Mouse (Mus musculus): ENCODE results near the gene Ssu72. TPM values are rescaled to one million over a fixed set of nuclear protein-coding genes. Genes with fewer than 3 reads are reported as not detected.

Ssu72 gene
- polyA plus RNA-seq, 1 experiment from 2014 or later, result 140 TPM

GRCm38 (mm10) chr4:155708988-155709387, 4.4 kb downstream of the Ssu72 start:
- peaks cover 16% of the 10 kb centered on the region for H3K4me1 ChIP-seq
- ATAC-seq (ENCODE audit: low FRiP score, low read depth), result no peak
- no peaks in the 10 kb centered on the region; the same call in 1 of the 2 replicates for H3K36me3 ChIP-seq
- H3K9ac ChIP-seq (replicated peaks), result no peak overlapping the region
- no peaks in the 10 kb centered on the region for H3K9me3 ChIP-seq
- H3K4me2 ChIP-seq (replicated peaks), result no peak overlapping the region
- no peak overlapping the region for H3K27ac ChIP-seq (replicated peaks)
- no peak overlapping the region for H3K4me3 ChIP-seq
- no peaks in the 10 kb centered on the region for H3K27me3 ChIP-seq

- Histone ChIP-seq H3K27ac (replicated peaks) (no peak overlapping the region), H3K9ac (replicated peaks) (no peak overlapping the region), H3K36me3 (peaks cover 5% of the 10 kb centered on the region), H3K4me2 (replicated peaks) (no peak overlapping the region), H3K4me1 (peaks cover 12% of the 10 kb centered on the region), H3K9me3 (no peaks in the 10 kb centered on the region), H3K4me3 (no peak overlapping the region), H3K27me3 (no peaks in the 10 kb centered on the region)
- WGBS, result 63% methylated on average over 6 of the region's 6 CpGs
- no peak for ATAC-seq (ENCODE audit: low FRiP score, low read depth)
These were observed 6.1 kb downstream of the Ssu72 start for GRCm38 (mm10) chr4:155710521-155711252.

DNA sequence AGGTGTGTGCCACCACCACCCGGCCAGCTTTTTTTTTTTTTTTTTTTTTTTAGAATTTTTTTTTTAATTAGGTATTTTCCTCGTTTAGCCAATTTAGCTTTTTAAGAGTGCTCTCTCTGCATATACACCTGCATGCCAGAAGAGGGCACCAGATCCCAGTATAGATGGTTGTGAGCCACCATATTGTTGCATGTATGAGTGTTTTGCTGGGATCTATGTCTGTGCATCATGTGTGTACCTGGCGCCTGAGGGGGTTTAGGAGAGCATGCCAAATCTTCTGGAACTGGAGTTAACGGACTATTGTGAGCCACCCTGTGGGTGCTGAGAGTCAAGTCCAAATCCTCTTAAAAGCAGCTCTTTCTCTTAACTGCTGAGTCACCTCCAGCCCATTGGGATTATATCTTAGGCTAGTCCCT, 17.1 kb downstream of the Ssu72 start:
- no peak for ATAC-seq (ENCODE audit: low FRiP score, low read depth)

GRCm38 (mm10) chr4:155727993-155728392, 23.4 kb downstream of the Ssu72 start:
- 68% methylated on average over 2 of the region's 2 CpGs for WGBS
- Histone ChIP-seq H3K9me3 (no peaks in the 10 kb centered on the region), H3K4me2 (replicated peaks) (no peak overlapping the region), H3K36me3 (peaks cover 14% of the 10 kb centered on the region), H3K27ac (replicated peaks) (peak overlapping the region; percentile 50; the same call in 1 of the 2 replicates), H3K4me1 (no peaks in the 10 kb centered on the region; the same call in 1 of the 2 replicates), H3K9ac (replicated peaks) (no peak overlapping the region), H3K27me3 (no peaks in the 10 kb centered on the region), H3K4me3 (no peak overlapping the region)
- no peak for ATAC-seq (ENCODE audit: low FRiP score, low read depth)

More for the DNA sequence above, 17.1 kb downstream of the Ssu72 start:
- Histone ChIP-seq H3K4me2 (replicated peaks) (no peak overlapping the region), H3K9ac (replicated peaks) (no peak overlapping the region), H3K27ac (replicated peaks) (no peak overlapping the region), H3K27me3 (no peaks in the 10 kb centered on the region), H3K4me3 (no peak overlapping the region), H3K36me3 (peaks cover 12% of the 10 kb centered on the region), H3K9me3 (no peaks in the 10 kb centered on the region), H3K4me1 (no peaks in the 10 kb centered on the region)
- WGBS, result 66% methylated on average over 4 of the region's 4 CpGs

DNA sequence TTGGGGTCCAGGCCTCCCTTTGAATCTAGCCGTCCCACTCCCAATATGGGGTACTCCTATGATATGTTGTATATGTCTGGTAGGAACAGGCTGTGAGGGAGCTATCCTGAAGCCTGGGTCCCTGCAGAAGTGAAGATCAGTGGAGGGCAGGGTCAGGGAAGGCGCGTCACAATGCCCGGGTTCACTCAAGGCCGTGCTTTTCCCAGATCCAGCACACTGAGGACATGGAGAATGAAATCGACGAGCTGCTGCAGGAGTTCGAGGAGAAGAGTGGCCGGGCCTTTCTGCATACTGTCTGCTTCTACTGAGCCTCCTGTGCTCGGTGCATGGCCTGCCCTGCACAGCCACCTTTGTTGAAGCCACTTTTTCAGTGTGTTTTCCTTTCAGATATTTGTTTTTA, 28.7 kb downstream of the Ssu72 start:
- no peak overlapping the region for H3K27ac ChIP-seq (replicated peaks)
- H3K9me3 ChIP-seq, result no peaks in the 10 kb centered on the region
- H3K36me3 ChIP-seq, result peaks cover 29% of the 10 kb centered on the region
- no peak for ATAC-seq (ENCODE audit: low FRiP score, low read depth)
- H3K27me3 ChIP-seq, result no peaks in the 10 kb centered on the region
- H3K9ac ChIP-seq (replicated peaks), result no peak overlapping the region
- no peak overlapping the region for H3K4me2 ChIP-seq (replicated peaks)
- H3K4me3 ChIP-seq, result no peak overlapping the region
- WGBS, result 86% methylated on average over 10 of the region's 10 CpGs
- H3K4me1 ChIP-seq, result peaks cover 24% of the 10 kb centered on the region

DNA sequence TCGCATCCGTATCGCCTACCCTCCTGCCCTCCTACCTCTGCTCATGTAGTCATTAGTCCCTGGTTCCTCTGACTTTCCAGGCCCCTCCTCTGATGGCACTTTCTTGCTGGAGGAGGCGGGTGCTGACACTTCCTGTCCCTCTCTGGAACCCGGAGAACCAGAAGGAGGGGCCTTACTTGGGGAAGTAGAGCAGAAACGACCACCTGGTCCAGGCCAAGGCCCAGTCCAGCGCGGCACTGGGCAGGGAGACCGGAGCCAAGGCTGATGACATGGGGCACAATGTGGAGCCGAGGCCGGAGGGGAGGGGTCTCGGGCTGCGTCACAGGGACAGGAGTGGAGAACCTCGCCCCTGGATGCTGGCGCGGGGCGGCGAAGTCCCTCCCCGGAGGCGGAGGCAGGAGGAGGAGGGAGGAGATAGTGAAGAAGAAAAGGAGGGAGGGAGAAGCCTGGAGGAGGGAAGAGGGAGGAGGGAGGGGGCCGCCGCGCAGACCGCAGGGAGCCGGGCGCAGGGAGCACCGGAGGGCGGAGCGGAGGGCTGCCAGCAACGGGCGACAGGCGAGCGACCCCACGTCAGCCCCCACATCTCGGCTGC, 29.8 kb downstream of the Ssu72 start, which contains the start of gene Tmem240:
Tmem240 (plus strand) TSS at position 451 of the 592 bp plus-strand sequence.
- Histone ChIP-seq H3K9ac (replicated peaks) (peak within 1 kb of the TSS; percentile 91), H3K9me3 (no peaks in the 10 kb centered on the region), H3K36me3 (peaks cover 33% of the 10 kb centered on the region), H3K27ac (replicated peaks) (peak within 1 kb of the TSS; percentile 94), H3K4me1 (peaks cover 24% of the 10 kb centered on the region), H3K4me2 (replicated peaks) (peak within 1 kb of the TSS; percentile 95), H3K4me3 (peak within 1 kb of the TSS; percentile 89), H3K27me3 (no peaks in the 10 kb centered on the region)
- ATAC-seq (ENCODE audit: low FRiP score, low read depth), result peak; percentile 95
- under 1% methylated on average over 35 of the region's 35 CpGs for WGBS

- peak; percentile 69 for ATAC-seq (ENCODE audit: low FRiP score, low read depth)
- H3K4me2 ChIP-seq (replicated peaks), result peak overlapping the region; percentile 95
- peak overlapping the region; percentile 89 for H3K4me3 ChIP-seq
- H3K27me3 ChIP-seq, result no peaks in the 10 kb centered on the region
- H3K36me3 ChIP-seq, result peaks cover 40% of the 10 kb centered on the region
- no peaks in the 10 kb centered on the region for H3K9me3 ChIP-seq
- under 1% methylated on average over 36 of the region's 79 CpGs for WGBS
- H3K4me1 ChIP-seq, result peaks cover 24% of the 10 kb centered on the region
- peak overlapping the region; percentile 91 for H3K9ac ChIP-seq (replicated peaks)
- peak overlapping the region; percentile 94 for H3K27ac ChIP-seq (replicated peaks)
These were observed 30.5 kb downstream of the Ssu72 start for GRCm38 (mm10) chr4:155734951-155735702.

- 69% methylated on average over 5 of the region's 5 CpGs for WGBS
- Histone ChIP-seq H3K36me3 (peaks cover 46% of the 10 kb centered on the region), H3K27me3 (no peaks in the 10 kb centered on the region), H3K9me3 (no peaks in the 10 kb centered on the region), H3K27ac (replicated peaks) (peak overlapping the region; percentile 94), H3K4me1 (peaks cover 24% of the 10 kb centered on the region), H3K9ac (replicated peaks) (peak overlapping the region; percentile 91), H3K4me2 (replicated peaks) (peak overlapping the region; percentile 95), H3K4me3 (peak overlapping the region; percentile 89)
- ATAC-seq (ENCODE audit: low FRiP score, low read depth), result no peak
These were observed 31.2 kb downstream of the Ssu72 start for GRCm38 (mm10) chr4:155735788-155736187.

GRCm38 (mm10) chr4:155736421-155736820, 31.8 kb downstream of the Ssu72 start:
- H3K27me3 ChIP-seq, result no peaks in the 10 kb centered on the region
- H3K36me3 ChIP-seq, result peaks cover 50% of the 10 kb centered on the region
- H3K27ac ChIP-seq (replicated peaks), result no peak overlapping the region
- peak overlapping the region; percentile 89 for H3K4me3 ChIP-seq
- WGBS, result 95% methylated on average over 5 of the region's 5 CpGs
- no peak overlapping the region for H3K9ac ChIP-seq (replicated peaks)
- H3K4me2 ChIP-seq (replicated peaks), result peak overlapping the region; percentile 95
- no peaks in the 10 kb centered on the region for H3K9me3 ChIP-seq
- no peak for ATAC-seq (ENCODE audit: low FRiP score, low read depth)
- H3K4me1 ChIP-seq, result peaks cover 24% of the 10 kb centered on the region

- WGBS, result 75% methylated on average over 8 of the region's 8 CpGs
- Histone ChIP-seq H3K27ac (replicated peaks) (no peak overlapping the region), H3K4me2 (replicated peaks) (no peak overlapping the region), H3K36me3 (peaks cover 57% of the 10 kb centered on the region), H3K4me1 (peaks cover 24% of the 10 kb centered on the region), H3K9me3 (no peaks in the 10 kb centered on the region), H3K9ac (replicated peaks) (no peak overlapping the region), H3K4me3 (no peak overlapping the region), H3K27me3 (no peaks in the 10 kb centered on the region)
- no peak for ATAC-seq (ENCODE audit: low FRiP score, low read depth)
These were observed 33.7 kb downstream of the Ssu72 start for GRCm38 (mm10) chr4:155738262-155738661.

GRCm38 (mm10) chr4:155739152-155739551, 34.6 kb downstream of the Ssu72 start:
- no peak overlapping the region for H3K4me3 ChIP-seq
- no peak overlapping the region for H3K27ac ChIP-seq (replicated peaks)
- no peak overlapping the region for H3K4me2 ChIP-seq (replicated peaks)
- peak overlapping the region; percentile 31; the same call in 1 of the 2 replicates for H3K9ac ChIP-seq (replicated peaks)
- ATAC-seq (ENCODE audit: low FRiP score, low read depth), result no peak
- H3K27me3 ChIP-seq, result no peaks in the 10 kb centered on the region
- WGBS, result 87% methylated on average over 6 of the region's 6 CpGs
- peaks cover 17% of the 10 kb centered on the region for H3K4me1 ChIP-seq
- H3K9me3 ChIP-seq, result no peaks in the 10 kb centered on the region
- peaks cover 66% of the 10 kb centered on the region for H3K36me3 ChIP-seq
